Mouse (Mus musculus): ENCODE data around the gene Zfp87.

DNA sequence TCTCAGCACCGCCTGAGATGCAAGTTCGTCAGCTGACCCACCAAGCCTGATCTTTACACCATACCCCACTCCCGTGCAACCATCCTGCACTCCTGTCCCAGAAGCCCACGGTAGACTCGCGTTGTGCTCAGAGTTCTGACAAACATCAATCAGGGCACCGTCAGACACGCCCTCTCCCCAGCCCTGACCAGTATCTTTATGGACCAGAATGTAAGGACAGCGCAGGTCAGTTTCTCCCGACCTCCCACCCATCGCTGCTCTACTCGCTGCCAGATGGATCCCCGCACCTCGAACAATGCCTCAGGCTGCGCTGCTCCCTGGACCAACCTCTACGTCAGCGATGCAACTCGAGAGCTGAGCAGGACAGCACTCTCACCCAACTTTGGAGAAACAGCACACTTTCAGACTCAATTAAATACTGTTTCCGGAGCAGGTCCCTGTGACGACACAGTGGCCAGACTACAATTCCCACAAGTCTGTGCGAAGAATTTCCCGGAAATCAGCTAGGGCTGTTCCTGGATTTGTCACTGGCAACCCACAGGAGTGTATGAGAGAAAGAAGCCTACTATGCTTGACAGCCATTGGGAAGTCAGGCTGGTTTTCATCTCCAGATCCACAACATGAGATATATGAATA, 25.8 kb downstream of the Zfp87 start, which contains the start of gene Zfp58:
- TF ChIP-seq POLR2A (IDR thresholded peaks at IDR 0.05; ENCODE audit: low read depth, low read length): peak; percentile 75
- no peak for TF ChIP-seq PAX5 (IDR thresholded peaks at IDR 0.05; ENCODE audit: low read length)
- TF ChIP-seq SMC3 (IDR thresholded peaks at IDR 0.05; ENCODE audit: low read depth, low read length): no peak
- TF ChIP-seq GABPA (IDR thresholded peaks at IDR 0.05; ENCODE audit: insufficient replicate concordance, low read depth, low read length): peak; percentile 25; the same call in 1 of the 2 replicates
- TF ChIP-seq CTCF (conservative IDR thresholded peaks at IDR 0.05 in 1 of 2, IDR thresholded peaks at IDR 0.05 in 1 of 2; ENCODE audit: low read depth in 2 of 2, low read length in 2 of 2): no peak
- no peak for TF ChIP-seq E2F4 (IDR thresholded peaks at IDR 0.05; ENCODE audit: insufficient replicate concordance, low read depth, low read length)
- no peak for TF ChIP-seq CHD2 (IDR thresholded peaks at IDR 0.05; ENCODE audit: low read length)
- no peak for TF ChIP-seq ZC3H11A (IDR thresholded peaks at IDR 0.05; ENCODE audit: low read depth, low read length)
- no peak for TF ChIP-seq ZNF384 (IDR thresholded peaks at IDR 0.05; ENCODE audit: low read depth, low read length)
- TF ChIP-seq ZMIZ1 (IDR thresholded peaks at IDR 0.05; ENCODE audit: low read depth, low read length): peak; percentile 57; the same call in 1 of the 2 replicates
- no peak for TF ChIP-seq EP300 (IDR thresholded peaks at IDR 0.05; ENCODE audit: low read length)
